Mouse (Mus musculus) megakaryocyte, embryonic 14.5 days (primary cell): ENCODE results near the gene Ankrd1.

ENCODE experiments used
- FLI1 ChIP-seq: IDR thresholded peaks from 2 replicates; pipeline ENCODE4 v1.6.1; 2012; ENCODE audit warnings: low read length, inconsistent platforms, mixed read lengths
- GATA1 ChIP-seq: IDR thresholded peaks from 3 replicates; pipeline ENCODE4 v1.6.1; 2012; ENCODE audit warnings: mixed read lengths, low read length, inconsistent platforms, borderline replicate concordance

DNA sequence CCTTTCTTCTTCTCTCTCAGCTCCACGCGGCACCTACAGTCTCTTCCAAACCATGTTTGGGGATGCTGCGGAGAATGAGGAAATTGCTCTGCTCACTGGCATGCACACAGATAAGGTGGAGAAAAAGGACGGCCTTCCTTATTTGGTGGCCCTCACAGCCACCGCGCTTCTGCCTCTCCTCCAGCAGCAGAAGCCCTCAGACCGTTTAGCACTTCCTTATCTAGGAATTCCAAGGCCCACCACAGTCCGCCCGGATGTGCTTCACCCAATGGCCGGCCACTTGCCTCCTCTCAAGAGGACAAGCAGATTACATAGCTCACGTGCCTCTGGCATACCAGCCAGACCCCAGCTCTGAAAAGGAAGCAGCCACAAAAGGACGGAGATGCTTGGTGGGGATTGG lies 9.7 kb upstream of the Ankrd1 start:
- TF ChIP-seq GATA1 (no peak), FLI1 (no peak)
